Mouse (Mus musculus): ENCODE measurements around the gene Dmwd. TPM values are rescaled to one million over a fixed set of nuclear protein-coding genes. Genes with fewer than 3 reads are reported as not detected.
A peak's percentile ranks its signal among the peaks of the same experiment; 100 is the strongest.

Gene Dmwd
- polyA plus RNA-seq, 1 experiment = 83.1 TPM

DNA sequence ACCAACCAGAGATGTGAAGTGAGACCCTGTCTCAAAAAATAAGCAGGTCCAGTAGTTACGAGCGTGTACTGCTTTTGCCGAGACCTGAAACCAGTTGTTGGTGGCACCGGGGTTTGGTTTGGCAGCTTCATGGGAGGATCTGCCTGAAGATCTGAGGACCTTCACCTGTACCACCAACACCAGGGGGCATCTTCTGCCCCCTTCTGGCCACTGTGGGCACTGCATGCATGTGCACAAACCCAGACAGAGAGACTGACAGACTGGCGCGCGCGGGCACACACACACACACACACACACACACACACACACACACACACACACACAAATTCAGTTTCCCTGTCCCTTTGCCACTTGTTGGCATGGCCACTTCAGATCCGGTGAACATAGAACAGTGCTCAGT, 2.5 kb upstream of the Dmwd start:
- H3K36me3 ChIP-seq (ENCODE audit: control insufficient read depth, insufficient read depth) = peaks cover 6% of the 10 kb centered on the region
- no peak overlapping the region for H3K4me3 ChIP-seq (ENCODE audit: insufficient read depth, poor library complexity, severe bottlenecking)
- H3K79me3 ChIP-seq (ENCODE audit: low read depth) = peaks cover 18% of the 10 kb centered on the region
- TF ChIP-seq MAX (IDR thresholded peaks at IDR 0.05) = no peak
- peak; percentile 28 for TF ChIP-seq CTCF (IDR thresholded peaks at IDR 0.05; ENCODE audit: control insufficient read depth, insufficient read depth, insufficient read length)
- no peak for TF ChIP-seq USF1 (IDR thresholded peaks at IDR 0.05; ENCODE audit: low read depth)
- no peak for TF ChIP-seq MYOG (IDR thresholded peaks at IDR 0.05; ENCODE audit: control insufficient read depth, extremely low read depth, insufficient read length)
- H3ac ChIP-seq (ENCODE audit: control insufficient read depth, insufficient read length, low read depth) = no peak overlapping the region
- peaks cover 33% of the 10 kb centered on the region for H3K79me2 ChIP-seq (ENCODE audit: control insufficient read depth, insufficient read depth)
- H3K27me3 ChIP-seq (ENCODE audit: control insufficient read depth, insufficient read depth, insufficient read length) = no peaks in the 10 kb centered on the region

DNA sequence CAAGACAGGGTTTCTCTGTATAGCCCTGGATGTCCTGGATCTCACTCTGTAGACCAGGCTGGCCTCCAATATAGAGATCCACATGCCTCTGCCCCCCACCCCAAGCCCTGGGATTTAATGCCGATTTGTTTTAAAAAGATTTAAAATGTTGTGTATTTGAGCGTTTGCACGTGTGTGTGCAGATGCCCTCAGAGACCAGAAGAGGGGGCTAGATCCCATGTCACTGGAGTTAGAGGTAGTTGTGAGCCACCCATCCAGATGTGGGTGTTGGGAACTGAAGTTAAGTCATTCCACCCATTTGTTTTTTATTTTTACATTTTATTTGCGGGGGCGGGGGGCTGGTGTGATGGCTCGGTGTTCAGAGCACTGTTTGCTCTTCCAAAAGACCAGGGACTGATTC, 1.5 kb upstream of the Dmwd start:
- Histone ChIP-seq H3K27me3 (ENCODE audit: control insufficient read depth, insufficient read depth, insufficient read length) (no peaks in the 10 kb centered on the region), H3K79me2 (ENCODE audit: control insufficient read depth, insufficient read depth) (peaks cover 43% of the 10 kb centered on the region), H3ac (ENCODE audit: control insufficient read depth, insufficient read length, low read depth) (no peak overlapping the region), H3K4me3 (ENCODE audit: insufficient read depth, poor library complexity, severe bottlenecking) (no peak overlapping the region), H3K36me3 (ENCODE audit: control insufficient read depth, insufficient read depth) (peaks cover 11% of the 10 kb centered on the region), H3K79me3 (ENCODE audit: low read depth) (peaks cover 25% of the 10 kb centered on the region)
- TF ChIP-seq FOSL1 (IDR thresholded peaks at IDR 0.05; ENCODE audit: insufficient read depth, low read length, poor library complexity, severe bottlenecking) (no peak), MYOG (IDR thresholded peaks at IDR 0.05; ENCODE audit: control insufficient read depth, extremely low read depth, insufficient read length) (no peak), CEBPB (IDR thresholded peaks at IDR 0.05; ENCODE audit: low read depth) (no peak), CTCF (IDR thresholded peaks at IDR 0.05; ENCODE audit: control insufficient read depth, insufficient read depth, insufficient read length) (no peak)

DNA sequence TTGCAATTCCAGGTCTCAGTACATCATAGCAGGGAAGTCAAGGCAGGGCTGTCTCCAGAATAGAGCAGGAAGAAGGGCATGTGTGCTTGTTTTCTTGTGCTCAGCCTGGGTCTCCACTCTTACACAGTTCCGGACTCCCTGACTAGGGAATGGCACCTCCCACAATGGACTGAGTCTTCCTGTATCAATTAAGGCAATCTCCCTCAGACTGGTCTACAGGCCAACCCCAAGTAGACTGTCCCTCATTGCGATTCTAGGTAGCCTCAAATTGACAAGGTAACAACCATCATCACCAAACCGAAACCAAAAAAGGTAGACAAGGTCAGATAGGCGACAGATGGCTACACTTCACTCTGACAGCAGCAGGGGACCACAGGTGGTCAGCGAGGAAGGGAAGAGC, 796 bp upstream of the Dmwd start:
- Histone ChIP-seq H3ac (ENCODE audit: control insufficient read depth, insufficient read length, low read depth) (no peak overlapping the region), H3K27me3 (ENCODE audit: control insufficient read depth, insufficient read depth, insufficient read length) (no peaks in the 10 kb centered on the region), H3K36me3 (ENCODE audit: control insufficient read depth, insufficient read depth) (peaks cover 11% of the 10 kb centered on the region), H3K79me2 (ENCODE audit: control insufficient read depth, insufficient read depth) (peaks cover 51% of the 10 kb centered on the region), H3K4me3 (ENCODE audit: insufficient read depth, poor library complexity, severe bottlenecking) (no peak overlapping the region), H3K79me3 (ENCODE audit: low read depth) (peaks cover 27% of the 10 kb centered on the region)
- TF ChIP-seq FOSL1 (IDR thresholded peaks at IDR 0.05; ENCODE audit: insufficient read depth, low read length, poor library complexity, severe bottlenecking) = no peak
- no peak for TF ChIP-seq CEBPB (IDR thresholded peaks at IDR 0.05; ENCODE audit: low read depth)
- TF ChIP-seq MYOG (IDR thresholded peaks at IDR 0.05; ENCODE audit: control insufficient read depth, extremely low read depth, insufficient read length) = no peak
- TF ChIP-seq CTCF (IDR thresholded peaks at IDR 0.05; ENCODE audit: control insufficient read depth, insufficient read depth, insufficient read length) = no peak
- TF ChIP-seq MYOD1 (IDR thresholded peaks at IDR 0.05; ENCODE audit: control insufficient read depth, insufficient read length, low read depth) = no peak
- TF ChIP-seq USF1 (IDR thresholded peaks at IDR 0.05; ENCODE audit: low read depth) = no peak

DNA sequence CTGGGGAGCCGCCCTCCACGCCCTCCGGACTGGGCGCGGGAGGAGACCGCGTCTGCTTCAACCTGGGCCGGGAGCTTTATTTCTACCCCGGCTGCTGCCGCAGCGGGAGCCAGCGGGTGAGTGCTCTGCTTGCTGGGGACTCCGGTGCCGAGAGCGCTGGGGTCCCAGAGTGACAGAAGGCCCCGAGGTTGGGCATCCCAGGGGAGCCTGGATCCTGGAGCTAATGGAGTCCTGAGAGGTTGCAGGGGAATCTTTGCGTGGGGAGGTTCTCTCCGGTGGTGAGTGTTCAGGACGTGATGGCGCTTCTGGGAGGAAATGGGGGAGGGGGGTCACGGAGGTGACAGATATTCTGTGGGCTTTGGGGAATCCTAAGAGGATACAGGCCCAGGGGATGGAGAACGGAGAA, 562 bp downstream of the Dmwd start:
- Histone ChIP-seq H3K79me3 (ENCODE audit: low read depth) (peaks cover 32% of the 10 kb centered on the region), H3K79me2 (ENCODE audit: control insufficient read depth, insufficient read depth) (peaks cover 64% of the 10 kb centered on the region), H3K27me3 (ENCODE audit: control insufficient read depth, insufficient read depth, insufficient read length) (no peaks in the 10 kb centered on the region), H3K4me3 (ENCODE audit: insufficient read depth, poor library complexity, severe bottlenecking) (peak overlapping the region; percentile 71), H3K36me3 (ENCODE audit: control insufficient read depth, insufficient read depth) (peaks cover 19% of the 10 kb centered on the region), H3ac (ENCODE audit: control insufficient read depth, insufficient read length, low read depth) (peak overlapping the region; percentile 98)
- no peak for TF ChIP-seq CEBPB (IDR thresholded peaks at IDR 0.05; ENCODE audit: low read depth)
- no peak for TF ChIP-seq USF1 (IDR thresholded peaks at IDR 0.05; ENCODE audit: low read depth)
- no peak for TF ChIP-seq MAX (IDR thresholded peaks at IDR 0.05)
- TF ChIP-seq MYOG (IDR thresholded peaks at IDR 0.05; ENCODE audit: control insufficient read depth, extremely low read depth, insufficient read length) = no peak

DNA sequence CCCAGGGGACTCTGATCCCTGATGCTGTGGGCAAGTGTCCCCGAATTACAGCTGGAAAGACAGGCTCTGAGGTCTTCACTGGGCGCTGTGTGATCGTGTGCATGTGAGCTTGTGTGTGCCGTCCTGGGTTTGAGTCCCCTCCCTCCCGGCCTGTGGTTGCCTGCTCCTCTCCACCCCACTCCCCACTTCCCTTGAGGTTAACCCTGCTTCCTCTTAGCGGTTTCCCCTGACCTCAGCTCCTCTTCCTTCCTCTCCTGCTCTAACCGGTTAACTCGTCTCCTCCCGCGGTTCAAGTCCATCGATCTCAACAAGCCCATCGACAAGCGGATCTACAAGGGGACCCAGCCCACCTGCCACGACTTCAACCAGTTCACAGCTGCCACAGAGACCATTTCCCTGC, 1.7 kb downstream of the Dmwd start:
- Histone ChIP-seq H3K36me3 (ENCODE audit: control insufficient read depth, insufficient read depth) (peaks cover 24% of the 10 kb centered on the region), H3K79me2 (ENCODE audit: control insufficient read depth, insufficient read depth) (peaks cover 68% of the 10 kb centered on the region), H3K4me3 (ENCODE audit: insufficient read depth, poor library complexity, severe bottlenecking) (peak overlapping the region; percentile 71), H3K27me3 (ENCODE audit: control insufficient read depth, insufficient read depth, insufficient read length) (no peaks in the 10 kb centered on the region), H3K79me3 (ENCODE audit: low read depth) (peaks cover 33% of the 10 kb centered on the region), H3ac (ENCODE audit: control insufficient read depth, insufficient read length, low read depth) (peak overlapping the region; percentile 44)
- TF ChIP-seq CEBPB (IDR thresholded peaks at IDR 0.05; ENCODE audit: low read depth) = no peak

DNA sequence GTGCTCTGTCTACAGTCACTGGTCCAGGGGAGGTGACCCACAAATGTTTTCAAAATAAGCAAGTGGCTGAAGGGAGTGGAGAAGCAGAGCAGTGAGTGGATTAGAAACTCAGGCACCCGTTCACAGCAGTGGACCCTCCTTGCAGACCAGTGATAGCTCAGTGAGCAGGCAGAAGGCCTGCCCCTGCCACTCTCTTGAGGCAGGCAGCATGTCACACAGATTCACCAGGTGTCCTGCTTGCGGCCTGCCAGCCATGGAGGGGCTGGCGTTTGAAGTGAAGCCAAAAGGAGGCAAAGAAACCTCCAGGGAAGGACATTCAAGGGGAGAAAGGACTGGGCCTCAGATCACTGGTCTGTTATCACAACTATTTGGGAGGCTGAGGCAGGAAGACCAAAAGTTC, 2.7 kb downstream of the Dmwd start:
- no peak for TF ChIP-seq USF1 (IDR thresholded peaks at IDR 0.05; ENCODE audit: low read depth)
- no peak for TF ChIP-seq FOSL1 (IDR thresholded peaks at IDR 0.05; ENCODE audit: insufficient read depth, low read length, poor library complexity, severe bottlenecking)
- no peak overlapping the region for H3ac ChIP-seq (ENCODE audit: control insufficient read depth, insufficient read length, low read depth)
- H3K79me2 ChIP-seq (ENCODE audit: control insufficient read depth, insufficient read depth) = peaks cover 68% of the 10 kb centered on the region
- no peak overlapping the region for H3K4me3 ChIP-seq (ENCODE audit: insufficient read depth, poor library complexity, severe bottlenecking)
- peaks cover 24% of the 10 kb centered on the region for H3K36me3 ChIP-seq (ENCODE audit: control insufficient read depth, insufficient read depth)
- H3K27me3 ChIP-seq (ENCODE audit: control insufficient read depth, insufficient read depth, insufficient read length) = no peaks in the 10 kb centered on the region
- peaks cover 33% of the 10 kb centered on the region for H3K79me3 ChIP-seq (ENCODE audit: low read depth)

DNA sequence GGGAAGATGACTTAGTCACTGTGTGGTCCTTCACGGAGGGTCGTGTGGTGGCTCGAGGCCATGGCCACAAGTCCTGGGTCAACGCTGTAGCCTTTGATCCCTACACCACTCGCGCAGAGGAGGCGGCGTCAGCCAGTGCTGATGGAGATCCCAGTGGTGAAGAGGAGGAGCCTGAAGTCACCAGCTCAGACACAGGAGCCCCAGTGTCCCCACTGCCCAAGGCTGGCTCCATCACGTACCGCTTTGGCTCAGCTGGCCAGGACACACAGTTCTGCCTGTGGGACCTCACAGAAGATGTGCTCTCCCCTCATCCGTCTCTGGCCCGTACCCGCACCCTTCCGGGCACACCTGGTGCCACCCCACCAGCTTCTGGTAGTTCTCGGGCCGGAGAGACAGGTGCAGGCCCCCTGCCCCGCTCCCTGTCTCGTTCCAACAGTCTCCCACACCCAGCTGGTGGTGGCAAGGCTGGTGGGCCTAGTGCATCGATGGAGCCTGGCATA, 4.5 kb downstream of the Dmwd start:
- no peak overlapping the region for H3K4me3 ChIP-seq (ENCODE audit: insufficient read depth, poor library complexity, severe bottlenecking)
- no peak overlapping the region for H3ac ChIP-seq (ENCODE audit: control insufficient read depth, insufficient read length, low read depth)
- peaks cover 24% of the 10 kb centered on the region for H3K36me3 ChIP-seq (ENCODE audit: control insufficient read depth, insufficient read depth)
- no peaks in the 10 kb centered on the region for H3K27me3 ChIP-seq (ENCODE audit: control insufficient read depth, insufficient read depth, insufficient read length)
- peaks cover 69% of the 10 kb centered on the region for H3K79me2 ChIP-seq (ENCODE audit: control insufficient read depth, insufficient read depth)
- H3K79me3 ChIP-seq (ENCODE audit: low read depth) = peaks cover 32% of the 10 kb centered on the region
- TF ChIP-seq MYOG (IDR thresholded peaks at IDR 0.05; ENCODE audit: control insufficient read depth, extremely low read depth, insufficient read length) = no peak
- TF ChIP-seq MYOD1 (IDR thresholded peaks at IDR 0.05; ENCODE audit: control insufficient read depth, insufficient read length, low read depth) = no peak
- no peak for TF ChIP-seq FOSL1 (IDR thresholded peaks at IDR 0.05; ENCODE audit: insufficient read depth, low read length, poor library complexity, severe bottlenecking)
- TF ChIP-seq MAX (IDR thresholded peaks at IDR 0.05) = no peak
- no peak for TF ChIP-seq CTCF (IDR thresholded peaks at IDR 0.05; ENCODE audit: control insufficient read depth, insufficient read depth, insufficient read length)
- TF ChIP-seq CEBPB (IDR thresholded peaks at IDR 0.05; ENCODE audit: low read depth) = no peak
- TF ChIP-seq USF1 (IDR thresholded peaks at IDR 0.05; ENCODE audit: low read depth) = no peak

All from C2C12 (cell line).